Mouse (Mus musculus) CH12.LX (cell line): ENCODE results near the gene Fyb2.

Source experiments
- CTCF ChIP-seq, 2 experiments: IDR thresholded peaks in 1 of 2; conservative IDR thresholded peaks in 1 of 2; 2 replicates each; pipeline ENCODE4 v1.5.1; 2011 to 2012; ENCODE audit warnings: low read depth in 2 of 2, low read length in 2 of 2, improper control_type of control experiment in 1 of 2, inconsistent platforms in 1 of 2, mild to moderate bottlenecking in 1 of 2, moderate library complexity in 1 of 2
- EP300 ChIP-seq: IDR thresholded peaks from 2 replicates; pipeline ENCODE4 v1.6.1; 2011; ENCODE audit warnings: low read length, improper control_type of control experiment
- HCFC1 ChIP-seq: IDR thresholded peaks from 2 replicates; pipeline ENCODE4 v1.6.1; 2012; ENCODE audit warnings: low read depth, mild to moderate bottlenecking, inconsistent platforms, low read length, improper control_type of control experiment
- MAFK ChIP-seq: IDR thresholded peaks from 2 replicates; pipeline ENCODE4 v1.6.1; 2011; ENCODE audit warnings: low read length, improper control_type of control experiment; ENCODE audit not compliant: insufficient replicate concordance
- MXI1 ChIP-seq: IDR thresholded peaks from 2 replicates; pipeline ENCODE4 v1.6.1; 2011; ENCODE audit warnings: mild to moderate bottlenecking, low read depth, low read length, improper control_type of control experiment
- ZMIZ1 ChIP-seq: IDR thresholded peaks from 2 replicates; pipeline ENCODE4 v1.6.1; 2012; ENCODE audit warnings: low read depth, mild to moderate bottlenecking, inconsistent platforms, low read length, improper control_type of control experiment

DNA sequence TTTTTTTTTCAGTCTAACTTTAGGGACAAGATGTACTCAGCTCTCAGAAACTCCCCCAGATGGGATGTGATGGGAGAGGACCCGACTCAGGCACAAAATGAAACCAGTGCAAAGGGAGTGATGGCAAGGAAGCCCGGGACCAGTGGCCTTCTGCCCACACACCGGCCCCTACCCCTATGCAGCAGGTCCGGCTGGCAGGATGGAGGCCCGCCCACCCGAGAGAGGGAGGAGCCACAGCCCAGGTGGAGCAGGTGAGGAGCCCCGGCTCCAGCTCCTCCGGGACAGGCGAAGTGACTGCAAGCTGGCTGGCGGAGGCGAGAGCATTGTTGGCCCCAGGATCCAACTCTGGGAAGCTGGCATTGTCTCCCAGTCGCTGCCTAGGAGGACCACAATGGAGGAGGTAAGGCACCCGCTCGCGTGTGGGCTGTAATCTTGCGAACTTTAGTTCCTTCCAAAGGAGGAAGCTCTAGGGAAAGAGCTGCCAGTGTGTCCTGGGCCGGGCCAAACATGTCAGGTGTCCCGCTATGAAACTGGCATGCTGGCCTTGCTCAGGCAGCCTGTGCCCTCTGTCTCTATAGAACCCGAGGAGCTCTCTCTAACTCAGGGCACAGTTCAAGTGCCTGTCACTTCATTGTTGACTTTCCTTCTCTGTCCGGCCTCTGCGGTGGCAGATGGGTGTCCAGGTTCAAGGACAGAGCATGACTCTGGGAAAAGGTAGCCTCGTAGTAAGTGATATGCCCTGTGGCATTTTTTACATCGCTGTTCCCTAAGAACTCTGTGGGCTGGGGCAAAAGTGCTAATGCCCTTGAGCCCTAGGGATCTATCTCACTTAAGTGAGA, at the start of gene Fyb2:
- TF ChIP-seq MXI1 (no peak), HCFC1 (no peak), MAFK (no peak), EP300 (no peak), CTCF (conservative IDR thresholded peaks at IDR 0.05 in 1 of 2, IDR thresholded peaks at IDR 0.05 in 1 of 2; ENCODE audit: low read depth in 2 of 2, low read length in 2 of 2) (no peak), ZMIZ1 (no peak)
